Mouse (Mus musculus) left cerebral cortex, adult 9 months (tissue): ENCODE measurements around the gene Cpa4.

Experiments used
- DNase-seq, 2 experiments: peaks; one replicate each; pipeline ENCODE4 v3.0.0; 2022; ENCODE audit warnings: low spot score in 2 of 2

The Cpa4 gene

DNA sequence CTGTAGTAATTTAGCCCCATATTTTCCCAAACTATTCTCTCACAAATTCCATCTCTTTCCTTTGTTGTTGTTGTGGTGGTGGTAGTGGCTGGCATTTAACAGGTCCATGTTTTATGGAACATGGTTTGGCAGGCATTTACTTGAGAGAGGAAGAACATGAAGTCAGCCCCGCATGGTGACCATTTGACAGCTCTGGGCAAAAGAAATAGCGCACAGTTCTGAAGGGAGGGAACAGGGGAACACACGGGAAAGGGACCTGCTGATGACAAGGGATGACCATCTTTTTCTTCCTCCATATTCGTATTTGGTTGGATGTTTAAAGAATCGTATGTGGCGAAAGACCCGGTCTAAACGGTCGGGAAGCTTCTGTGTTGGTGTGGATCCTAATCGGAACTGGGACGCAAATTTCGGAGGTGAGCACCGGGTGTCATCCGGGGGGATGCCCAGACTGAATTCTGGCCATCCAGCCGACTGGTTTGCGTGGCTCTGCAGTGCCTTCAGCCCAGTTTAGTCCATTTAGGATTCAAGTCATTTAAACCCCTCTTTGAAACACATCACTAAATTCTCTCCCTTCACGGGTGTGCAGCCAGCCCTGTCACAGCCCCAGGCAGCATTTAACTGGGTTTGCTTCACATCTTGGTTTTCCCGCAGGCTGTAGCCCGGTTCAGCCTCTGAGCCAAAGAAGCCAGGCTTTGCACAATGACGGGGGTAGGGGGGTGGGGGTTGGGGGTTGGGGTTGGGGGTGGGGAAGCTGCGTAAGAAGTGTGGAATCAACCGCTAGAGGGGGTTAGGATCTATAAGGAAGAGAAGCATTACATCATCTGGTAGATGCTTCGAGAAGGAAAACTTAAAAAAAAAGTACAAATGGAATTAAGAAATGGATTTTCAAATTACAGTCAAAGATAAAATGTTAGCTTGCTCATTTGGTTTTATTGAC, 16.3 kb upstream of the Cpa4 start:
- no peak for DNase-seq

DNA sequence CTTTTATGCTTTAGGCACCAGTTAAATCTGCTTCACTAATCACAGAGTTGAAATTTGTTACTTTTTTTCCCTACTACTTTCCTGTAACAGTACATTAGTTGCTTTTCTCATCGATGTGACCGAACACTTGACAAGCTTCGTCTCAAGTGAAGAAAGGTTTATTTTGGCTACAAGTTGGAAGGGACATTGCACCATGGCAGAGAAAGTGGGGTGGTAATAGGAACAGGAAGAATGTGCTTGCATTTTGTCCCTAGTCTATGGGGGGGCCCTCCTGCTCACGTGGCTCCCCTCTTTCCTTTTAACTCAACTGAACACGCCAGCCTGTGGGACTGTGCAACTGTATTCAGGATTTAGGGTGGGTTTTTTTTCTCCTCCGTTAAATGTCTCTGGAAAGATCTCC, 15.5 kb upstream of the Cpa4 start:
- no peak for DNase-seq

DNA sequence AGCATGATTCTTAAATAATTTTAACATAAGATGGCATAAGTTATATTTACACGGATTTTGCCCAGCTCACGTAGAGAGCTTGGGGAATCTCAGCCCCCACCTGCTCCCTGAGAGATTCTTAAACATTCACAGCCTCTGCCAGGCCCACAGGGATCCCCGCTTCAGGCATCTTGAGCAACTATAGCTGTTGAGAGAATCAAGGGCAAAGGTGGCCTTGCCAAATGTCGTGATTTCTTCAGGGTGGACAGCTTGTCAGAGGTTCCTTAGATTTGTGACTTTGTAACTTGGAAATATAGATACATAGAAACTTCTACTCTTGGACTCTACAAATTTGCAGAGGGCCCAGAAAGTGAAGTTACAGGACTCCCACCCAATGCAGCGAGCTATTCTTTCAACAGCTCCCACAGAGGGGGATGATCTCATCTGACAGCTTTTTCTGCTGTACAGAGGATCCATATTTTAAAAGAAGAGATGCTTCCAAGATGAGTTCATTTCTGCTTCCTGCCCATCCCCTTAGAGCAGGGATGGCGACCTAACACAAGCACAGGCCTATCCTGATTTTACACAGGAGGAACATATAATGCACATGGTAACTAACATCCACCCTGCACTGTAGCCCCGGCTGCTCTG, 14.7 kb upstream of the Cpa4 start:
- DNase-seq: no peak

DNA sequence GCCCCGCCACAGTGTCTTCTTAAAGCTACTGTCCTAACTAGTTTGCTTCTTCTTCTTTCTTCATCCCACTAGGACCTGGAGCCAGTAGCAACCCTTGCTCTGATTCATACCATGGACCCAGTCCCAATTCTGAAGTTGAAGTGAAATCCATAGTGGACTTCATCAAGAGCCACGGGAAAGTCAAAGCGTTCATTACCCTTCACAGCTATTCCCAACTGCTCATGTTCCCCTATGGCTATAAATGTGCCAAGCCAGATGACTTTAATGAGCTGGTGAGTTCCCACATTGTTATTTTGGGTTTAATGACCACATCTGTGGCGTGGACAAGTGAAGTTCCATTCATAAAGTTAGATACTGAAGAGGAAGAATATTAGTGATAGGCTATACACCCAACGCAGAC, 14.1 kb upstream of the Cpa4 start:
- no peak for DNase-seq

DNA sequence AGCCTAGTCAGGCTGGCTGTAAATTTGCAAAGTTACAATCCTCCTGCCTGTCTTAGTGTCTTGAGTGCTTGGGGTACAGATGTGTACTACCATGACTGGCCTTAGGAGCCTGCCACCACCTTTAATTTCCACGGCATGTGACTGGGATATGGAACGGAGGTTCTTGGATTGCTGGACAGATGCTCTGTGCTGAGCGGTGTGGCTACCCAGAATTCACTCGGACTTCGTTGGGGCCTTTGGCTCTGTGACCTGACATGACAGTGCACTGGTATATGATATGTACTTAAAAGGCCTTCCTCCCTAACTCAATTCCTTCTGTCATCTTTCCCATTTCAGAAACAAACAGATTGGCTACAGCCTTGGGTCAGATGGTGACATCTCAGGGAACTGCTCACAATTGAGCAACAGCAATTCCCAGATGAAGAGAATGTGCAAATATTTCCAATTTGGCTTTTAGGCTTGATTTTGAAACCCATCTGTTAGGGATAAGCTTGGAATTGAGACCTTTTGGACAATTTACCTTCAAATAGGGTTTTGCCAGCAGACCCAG, 13.5 kb upstream of the Cpa4 start:
- no peak for DNase-seq

DNA sequence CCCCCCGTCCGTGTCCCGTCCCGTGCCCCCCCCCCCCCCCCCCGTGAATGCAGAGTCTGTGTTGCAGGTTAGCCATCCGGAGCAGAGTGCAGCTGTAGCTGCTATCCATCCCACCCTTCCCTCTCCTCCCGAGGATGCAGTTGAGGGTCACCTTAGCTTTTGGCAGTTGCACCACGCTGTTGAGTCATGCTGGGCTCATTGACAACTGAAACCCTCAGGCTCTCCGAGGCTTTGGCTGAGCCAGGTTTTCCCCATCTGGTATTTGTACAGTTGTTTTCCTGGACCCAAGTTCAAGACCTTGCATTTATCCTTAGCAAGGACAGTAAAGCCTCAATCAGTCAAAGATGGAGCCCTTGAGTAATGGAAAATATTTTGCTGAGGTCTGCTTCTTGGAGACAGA, 12.1 kb upstream of the Cpa4 start:
- DNase-seq: no peak

DNA sequence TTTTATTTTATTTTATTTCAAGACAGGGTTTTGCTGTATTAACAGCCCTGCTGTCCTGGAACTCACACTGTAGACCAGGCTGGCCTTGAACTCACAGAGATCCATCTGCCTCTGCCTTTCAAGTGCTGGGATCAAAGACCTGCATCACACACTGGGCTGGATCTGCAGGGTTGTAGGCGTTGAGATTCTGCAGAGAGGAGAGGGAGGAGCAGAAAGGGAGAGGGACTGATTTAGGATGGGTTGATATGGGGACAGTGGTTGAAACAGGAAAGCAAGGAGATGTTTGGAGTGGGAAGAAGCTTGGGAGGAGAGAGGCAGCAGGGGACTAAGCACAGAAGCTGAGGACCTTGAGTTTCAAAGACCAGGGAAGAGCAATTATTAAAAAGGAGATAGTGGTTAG, 8.4 kb upstream of the Cpa4 start:
- DNase-seq: no peak

DNA sequence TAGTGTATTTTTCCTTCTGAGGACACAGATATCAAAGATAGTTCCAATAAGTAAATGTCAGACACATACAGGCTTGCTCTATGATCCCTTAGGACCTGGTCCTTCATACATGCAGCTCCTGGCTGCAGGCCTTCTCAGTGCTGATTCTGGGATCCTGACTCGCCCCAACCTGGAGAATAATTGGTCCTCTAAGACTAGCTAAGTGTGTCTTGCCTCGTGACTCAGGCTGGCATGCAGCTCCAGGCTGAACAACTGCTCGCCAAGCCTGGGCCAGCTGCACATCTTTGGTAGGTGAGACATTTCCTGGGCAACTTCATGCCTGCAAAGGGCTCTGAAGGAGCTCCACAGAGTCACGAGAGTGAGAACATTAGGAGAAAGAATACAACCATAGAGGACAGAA, 6.0 kb upstream of the Cpa4 start:
- no peak for DNase-seq

DNA sequence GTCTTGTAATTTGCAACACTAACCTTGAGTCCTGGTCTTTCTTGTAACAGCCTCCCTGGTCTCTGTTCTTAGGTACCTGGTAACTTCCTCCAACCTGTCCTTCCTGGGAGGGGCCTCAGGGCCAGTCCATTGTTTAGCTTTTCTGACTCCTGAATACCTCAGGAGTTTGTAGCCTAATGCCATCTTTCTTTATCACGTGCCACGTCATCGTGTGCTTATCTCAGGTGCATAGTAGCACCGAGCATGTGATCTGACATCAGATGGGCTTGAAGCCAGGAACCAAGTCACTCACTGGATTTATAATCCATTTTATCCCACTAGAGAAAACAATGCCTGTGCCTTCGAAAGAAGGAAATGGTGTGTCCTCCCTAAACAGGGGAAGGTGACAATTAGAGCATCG, 4.6 kb upstream of the Cpa4 start:
- no peak for DNase-seq

DNA sequence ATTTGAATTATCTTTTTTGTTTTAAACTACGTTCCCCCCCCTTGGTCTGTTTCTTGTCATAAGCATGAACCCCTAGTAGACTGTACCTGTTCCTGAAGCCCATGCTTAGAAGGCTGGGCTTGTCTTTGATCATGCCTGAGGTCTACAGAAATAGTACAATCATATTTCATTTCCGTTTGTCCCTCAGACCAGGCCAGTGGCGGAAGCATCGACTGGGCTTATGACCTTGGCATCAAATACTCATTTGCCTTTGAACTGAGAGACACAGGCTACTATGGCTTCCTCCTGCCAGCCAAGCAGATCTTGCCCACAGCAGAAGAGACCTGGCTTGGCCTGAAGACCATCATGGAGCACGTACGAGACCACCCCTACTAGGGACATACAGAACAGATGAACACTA, 4.1 kb upstream of the Cpa4 start:
- DNase-seq: no peak

DNA sequence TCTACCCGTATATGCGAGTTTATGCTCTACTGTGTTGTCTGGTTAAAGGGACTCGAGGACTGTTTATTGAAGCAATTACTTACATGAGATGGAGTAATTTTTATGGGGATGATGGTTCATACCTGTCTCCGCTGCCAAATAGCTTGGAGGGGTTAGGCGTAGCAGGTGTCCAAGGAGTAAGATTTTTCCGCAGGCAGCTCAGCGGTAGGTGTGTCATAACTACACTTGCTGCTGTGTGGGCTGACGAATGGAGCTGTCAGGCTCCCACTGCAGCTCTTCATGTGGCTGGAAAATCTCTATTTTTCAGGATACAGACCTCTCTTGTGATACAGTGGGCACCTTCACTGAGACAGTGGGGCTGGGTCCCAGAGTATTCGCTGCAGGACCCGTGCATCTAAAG, 1.2 kb downstream of the Cpa4 start:
- DNase-seq: no peak

DNA sequence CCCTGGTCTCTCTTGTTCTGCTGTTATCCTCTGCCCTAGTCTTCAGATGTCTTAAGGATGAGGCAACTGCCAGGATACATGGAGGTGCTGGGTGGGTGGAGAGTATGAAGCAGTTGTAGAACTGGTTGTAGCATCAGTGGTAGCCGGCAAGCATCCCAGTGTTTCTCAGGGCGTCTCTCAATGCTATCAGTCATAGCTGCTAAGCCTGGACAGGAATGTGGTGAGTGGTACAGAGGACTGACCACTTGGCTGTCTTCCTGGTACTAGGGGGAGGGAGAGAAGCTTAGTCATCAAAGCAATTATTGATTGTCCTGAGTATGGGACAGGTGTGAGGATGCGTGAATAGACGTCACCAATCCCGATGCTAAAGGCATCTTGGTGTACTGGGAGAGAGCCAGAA, 1.8 kb downstream of the Cpa4 start:
- DNase-seq: no peak

DNA sequence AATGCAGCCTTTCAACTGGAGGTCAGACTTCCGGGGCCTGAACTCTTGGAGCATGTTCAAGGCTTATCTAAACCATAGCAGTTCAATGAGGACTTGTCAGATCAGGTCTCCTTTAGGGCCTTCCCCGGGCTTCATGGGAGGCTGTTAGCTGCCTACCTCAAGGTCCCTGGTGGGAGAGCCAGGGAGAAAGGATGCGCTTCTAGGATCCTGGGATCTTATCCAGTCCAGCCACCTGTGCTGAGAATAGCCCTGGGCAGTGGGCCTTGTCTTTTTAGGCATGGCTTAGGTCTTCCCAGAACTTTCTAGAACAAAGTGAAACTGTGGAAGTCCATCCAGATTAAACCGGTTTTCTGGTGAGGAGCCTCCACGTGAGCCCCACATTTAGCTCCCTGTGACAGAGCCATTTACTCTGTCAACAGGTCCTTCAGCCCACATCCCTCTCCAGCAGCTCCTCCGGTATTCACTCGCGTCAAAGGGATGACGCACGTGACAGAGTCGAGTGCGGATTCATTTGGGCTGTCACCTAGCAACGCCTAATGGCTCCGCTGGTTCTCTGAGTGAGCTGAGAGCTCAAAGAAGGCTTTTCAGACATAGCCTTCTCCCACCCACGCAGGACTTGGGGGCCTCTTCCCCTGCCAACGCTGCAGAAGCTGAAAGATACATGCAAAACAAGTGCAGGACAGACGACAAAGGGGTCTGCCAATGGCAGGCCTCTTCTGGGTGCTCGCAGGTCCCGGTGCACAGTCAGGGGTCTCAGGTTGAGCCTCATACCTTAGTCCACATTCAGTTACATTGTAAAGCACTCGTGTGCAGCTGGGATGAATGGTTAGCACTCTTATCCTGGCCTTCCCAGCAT, 4.5 kb downstream of the Cpa4 start:
- DNase-seq: peak; percentile 89 to 91

DNA sequence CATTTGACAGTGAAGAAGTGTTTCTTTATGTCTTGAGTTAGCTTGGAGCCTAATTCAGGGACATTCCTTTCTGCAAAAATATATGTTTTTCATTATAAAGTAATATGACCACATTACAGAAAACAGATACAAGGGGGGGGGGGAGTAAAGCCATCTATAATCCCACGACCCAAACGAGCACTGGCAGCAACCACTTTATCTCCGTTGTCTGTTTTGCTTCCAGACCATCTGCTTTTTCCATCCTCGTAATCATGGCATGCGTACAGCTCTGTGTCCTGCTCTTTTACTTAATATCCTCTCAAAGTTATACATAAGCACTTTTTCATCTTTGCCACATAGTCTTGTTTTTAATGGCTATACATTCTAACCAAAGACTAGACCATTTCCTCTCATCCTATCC, 5.2 kb downstream of the Cpa4 start:
- DNase-seq: no peak

DNA sequence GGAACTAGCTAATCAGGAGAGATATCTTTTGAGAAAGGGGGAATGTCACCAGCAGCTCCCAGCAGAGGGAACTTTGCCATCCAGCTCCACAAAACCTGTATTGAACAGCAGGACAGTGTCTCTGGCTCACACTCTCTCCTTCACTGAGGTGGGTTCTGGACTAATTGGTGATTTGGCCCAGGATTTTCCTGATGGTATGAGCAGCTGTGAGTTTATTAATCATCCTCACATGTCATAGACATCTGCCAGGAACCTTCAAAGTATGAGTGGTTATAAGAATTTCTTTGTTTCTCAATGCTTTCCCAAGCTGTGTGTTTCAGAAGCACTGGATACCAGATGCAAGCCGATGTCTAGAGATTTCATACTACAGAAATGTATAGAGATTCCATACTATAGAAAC, 6.8 kb downstream of the Cpa4 start:
- no peak for DNase-seq

DNA sequence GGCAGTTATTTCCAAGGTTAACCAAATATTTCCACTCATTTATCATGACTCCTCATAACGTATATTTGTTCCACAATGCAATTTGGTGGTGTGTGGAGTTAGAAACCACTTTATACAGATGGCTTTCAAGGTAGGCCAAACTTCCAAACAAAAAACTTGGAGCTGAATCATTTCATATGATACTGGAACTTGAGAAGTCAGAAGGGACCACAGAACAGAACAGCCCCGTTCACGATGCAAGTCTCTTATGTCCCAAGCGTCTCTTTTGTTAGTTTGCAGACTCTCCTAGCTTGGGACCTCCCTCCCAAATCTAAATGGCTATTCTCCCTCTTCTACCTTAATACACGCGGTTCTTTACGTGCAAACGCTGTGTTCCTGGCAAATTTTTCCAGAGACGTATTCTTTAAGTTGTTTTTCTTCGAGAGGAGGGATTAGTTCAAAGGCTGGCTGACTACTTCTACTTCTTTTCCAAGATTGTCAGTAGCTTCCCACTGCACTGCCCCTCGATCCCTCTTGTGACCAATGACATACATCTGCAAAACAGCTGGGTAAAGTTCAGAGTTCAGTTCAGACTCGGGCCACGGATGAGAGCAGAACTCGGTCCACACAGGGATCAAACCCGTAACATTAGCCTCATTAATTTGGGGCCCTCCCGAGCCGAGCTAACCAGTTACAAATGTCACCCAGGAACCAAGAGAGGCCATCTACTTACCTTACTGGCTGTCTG, 8.5 kb downstream of the Cpa4 start:
- no peak for DNase-seq

DNA sequence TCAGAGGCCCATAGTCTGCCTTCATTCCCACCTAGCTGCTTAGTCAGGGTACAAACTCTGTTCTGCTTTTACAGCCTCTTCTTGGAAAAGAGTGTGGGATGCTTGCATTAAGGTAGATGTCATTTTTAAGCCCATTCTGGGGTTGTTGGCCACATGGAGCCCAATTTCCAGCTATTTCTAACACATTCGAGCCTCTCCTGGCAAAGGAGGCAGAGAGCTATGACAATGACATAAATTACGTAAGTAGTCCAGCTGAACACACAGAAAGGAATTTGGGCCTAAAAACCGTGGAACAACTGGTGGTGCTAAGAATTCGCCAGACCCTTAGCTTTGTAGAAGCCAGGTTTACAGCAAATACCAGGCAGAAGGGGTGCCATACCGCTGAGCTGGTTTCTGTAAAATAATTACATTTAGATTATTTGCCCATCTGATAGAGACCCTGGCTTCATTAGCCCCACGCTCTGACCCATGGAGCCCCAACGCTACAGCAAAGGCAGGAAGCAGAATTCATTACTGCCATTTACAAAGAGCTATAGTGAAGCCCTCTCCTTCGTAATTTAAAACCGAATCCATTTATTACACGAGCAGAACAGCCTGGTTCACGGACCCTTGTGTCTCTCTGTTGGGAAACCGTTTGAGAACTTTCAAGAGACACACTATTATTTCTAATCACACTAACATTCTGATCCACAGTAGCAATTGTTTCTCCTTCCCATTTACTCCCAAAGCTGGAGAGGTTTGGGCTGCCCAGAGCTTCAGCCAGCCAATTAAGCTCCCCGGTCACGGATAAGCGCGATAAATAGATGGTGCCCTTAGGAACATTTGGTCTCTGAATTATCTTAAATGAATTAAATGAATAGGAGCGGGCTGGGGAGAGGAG, 12.0 kb downstream of the Cpa4 start:
- DNase-seq: peak in 1 of 2 experiments; percentile 37

DNA sequence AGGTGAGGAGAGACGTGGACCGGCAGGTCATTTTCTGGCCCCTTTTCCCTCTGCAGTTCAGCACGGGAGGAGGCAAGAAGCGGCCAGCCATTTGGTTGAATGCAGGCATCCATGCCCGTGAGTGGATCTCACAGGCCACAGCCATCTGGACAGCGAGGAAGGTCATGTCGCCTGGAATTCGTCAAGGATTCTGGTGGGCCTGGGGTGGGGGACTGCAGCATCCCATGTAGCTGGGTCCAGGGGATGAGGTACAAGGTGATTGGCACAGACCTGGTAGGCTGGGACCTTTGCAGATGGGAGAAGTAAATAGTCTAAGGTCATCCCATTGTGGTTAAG, 12.6 kb downstream of the Cpa4 start:
- no peak for DNase-seq

DNA sequence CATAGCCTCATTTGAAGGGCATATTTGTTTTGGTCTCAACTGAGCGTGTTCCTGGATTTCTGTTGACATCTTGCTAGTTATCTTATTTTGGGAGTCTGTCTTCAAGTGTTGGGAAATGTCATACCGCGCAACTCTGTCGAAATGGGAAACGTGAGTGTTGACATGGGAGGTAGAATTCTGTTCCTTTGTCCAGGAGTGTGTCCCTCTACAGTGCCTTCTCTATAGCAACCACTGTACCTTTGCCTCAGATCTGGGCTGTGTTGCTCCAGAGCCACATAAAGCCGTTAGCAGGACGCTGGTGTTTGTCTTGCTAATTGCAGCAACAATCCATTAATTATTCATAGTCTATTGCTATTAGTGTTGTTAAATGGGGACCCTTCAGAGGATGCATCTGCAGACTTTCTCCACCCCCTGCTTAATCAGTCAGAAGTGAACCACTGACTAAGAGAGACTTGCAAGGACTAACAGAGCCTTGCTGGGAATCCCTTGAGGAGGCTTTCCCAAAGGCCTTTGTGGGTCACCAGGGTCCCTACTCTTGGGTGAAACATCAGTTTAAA, 18.8 kb downstream of the Cpa4 start:
- DNase-seq: no peak

DNA sequence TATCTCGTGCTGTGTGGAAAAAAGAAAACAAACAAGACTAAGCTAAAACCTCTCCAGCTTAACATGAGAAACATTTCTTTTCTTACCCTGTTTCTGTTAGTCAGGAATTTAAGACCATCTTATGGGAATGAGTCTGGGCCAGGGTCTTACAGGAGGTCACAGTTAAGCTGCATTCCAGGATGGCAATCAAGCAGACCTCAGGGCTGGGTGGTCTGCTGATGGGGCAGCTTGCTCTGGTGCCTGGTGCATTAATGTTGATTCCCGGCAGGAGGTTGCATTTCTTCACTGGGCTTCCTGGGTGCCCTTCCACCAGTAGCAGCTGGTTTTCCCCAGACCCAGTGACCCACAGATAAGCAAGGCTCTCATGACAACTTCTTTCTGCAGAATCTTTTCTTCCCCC, 21.6 kb downstream of the Cpa4 start:
- no peak for DNase-seq
